Mouse (Mus musculus) left cerebral cortex, adult 2 months (tissue): ENCODE results near the gene Tex2. TPM values are rescaled to one million over a fixed set of nuclear protein-coding genes. Genes with fewer than 3 reads are reported as not detected.

Experiments
- DNase-seq, 2 experiments: peaks; one replicate each; pipeline ENCODE4 v3.0.0; 2021 to 2022; ENCODE audit warnings: low spot score in 2 of 2, mixed read lengths in 1 of 2; ENCODE audit errors: extremely low spot score in 1 of 2
- H3K27ac ChIP-seq: fragments of 200-600 bp; 2 replicates; pipeline ENCODE4 v1.8.1; 2022
- H3K4me3 ChIP-seq: fragments of 200-600 bp; 2 replicates; pipeline ENCODE4 v1.8.1; 2022
- CTCF ChIP-seq: fragments of 200-600 bp; IDR thresholded peaks from 2 replicates; pipeline ENCODE4 v1.8.1; 2022; ENCODE audit warnings: antibody characterized with exemption, mild to moderate bottlenecking, moderate library complexity
- intact Hi-C: fragments of 180-260 bp; cut with DNase I; formaldehyde crosslinking; loops from one replicate; pipeline ENCODE4 v1.15.1; 2025
- total RNA-seq, 2 experiments: library from RNA; stranded (reverse); gene quantifications; 2 replicates each; pipeline ENCODE4 v1.2.3; 2021

Gene Tex2
- total RNA-seq, 2 experiments from 2014 or later: 114 to 118 TPM

DNA sequence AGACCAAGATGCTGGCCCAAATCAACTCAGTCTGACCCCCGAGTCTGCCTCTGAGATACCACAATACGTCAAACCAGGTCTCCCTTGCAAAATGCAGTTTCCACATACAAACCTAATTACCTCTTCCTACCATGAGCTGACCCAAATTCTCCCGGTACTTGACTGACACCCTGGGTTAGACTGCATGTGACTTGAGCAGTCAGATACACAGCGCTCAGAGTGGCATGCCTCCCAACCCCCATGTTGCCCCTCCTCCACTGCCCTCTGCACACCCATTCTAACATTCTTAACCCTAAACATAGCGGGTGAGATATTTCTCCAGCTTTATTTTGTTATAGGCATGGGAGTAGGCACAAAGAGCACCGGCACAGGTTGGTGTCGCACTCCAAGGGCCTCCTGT lies 55.8 kb downstream of the Tex2 start:
- DNase-seq: no peak
- no peak for TF ChIP-seq CTCF
- Histone ChIP-seq H3K4me3 (no peak overlapping the region), H3K27ac (no peak overlapping the region)
- intact Hi-C loops: no loop called here

DNA sequence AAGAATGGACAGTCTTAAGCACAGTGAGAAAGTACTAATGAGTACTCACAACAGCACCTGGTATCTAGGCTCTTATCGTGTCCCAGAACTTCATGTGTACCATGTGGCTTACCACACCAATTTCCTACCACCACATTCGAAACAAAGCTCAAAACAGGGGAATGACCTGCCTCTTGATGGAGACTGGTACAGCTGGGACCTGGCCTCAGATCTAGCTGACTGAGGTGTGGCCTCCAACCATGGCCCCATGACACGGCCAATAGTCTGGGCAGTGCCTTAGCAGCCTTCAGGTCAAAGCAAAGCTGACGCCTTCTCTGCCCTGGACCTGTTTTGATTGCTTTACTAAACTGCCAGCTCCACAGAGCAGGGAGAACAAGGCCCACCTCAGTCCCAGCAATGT lies 56.5 kb downstream of the Tex2 start:
- H3K4me3 ChIP-seq: no peak overlapping the region
- no peak for TF ChIP-seq CTCF
- DNase-seq: no peak
- H3K27ac ChIP-seq: no peak overlapping the region
- intact Hi-C loops: no loop called here

DNA sequence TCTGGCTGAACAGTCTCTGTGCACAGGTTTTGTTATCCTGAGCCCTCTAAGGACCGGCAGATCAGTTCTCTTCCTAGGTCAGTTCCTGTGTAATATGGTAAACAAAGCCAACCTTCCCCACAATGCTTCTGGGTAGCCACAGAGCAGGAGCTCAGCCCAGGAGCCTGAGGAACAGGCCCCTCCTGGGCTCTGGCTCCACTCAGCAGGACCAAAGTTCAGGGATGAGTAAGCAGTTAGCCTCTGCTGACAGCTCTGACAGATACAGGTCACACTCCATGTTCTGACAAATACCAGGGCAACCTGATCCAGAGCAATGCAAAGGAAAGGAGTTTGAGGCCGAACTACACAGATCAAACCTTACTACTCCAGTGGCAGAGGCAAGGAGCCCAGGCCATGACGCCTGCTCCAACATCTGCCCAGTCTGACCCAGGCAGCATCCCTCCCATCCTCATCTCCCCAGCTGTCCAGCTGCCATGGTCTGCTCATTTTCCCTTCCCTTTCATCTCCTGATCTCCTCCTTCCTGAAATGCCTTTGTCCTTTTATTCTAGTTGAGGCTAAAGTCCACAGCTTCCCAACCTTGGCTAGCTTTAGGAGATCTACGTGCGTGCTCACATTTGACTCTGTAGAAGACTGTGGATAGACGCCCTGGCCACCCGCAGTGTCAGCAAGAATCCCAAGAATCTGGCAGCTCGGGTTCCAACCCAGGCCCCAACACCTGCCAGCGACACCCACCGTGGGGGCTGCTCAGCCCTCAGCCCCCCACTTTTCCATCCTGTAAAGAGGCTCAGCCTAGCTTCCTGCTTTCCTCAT lies 57.2 kb downstream of the Tex2 start:
- intact Hi-C loops: no loop called here
- TF ChIP-seq CTCF: no peak
- H3K4me3 ChIP-seq: no peak overlapping the region
- DNase-seq: no peak
- H3K27ac ChIP-seq: no peak overlapping the region

DNA sequence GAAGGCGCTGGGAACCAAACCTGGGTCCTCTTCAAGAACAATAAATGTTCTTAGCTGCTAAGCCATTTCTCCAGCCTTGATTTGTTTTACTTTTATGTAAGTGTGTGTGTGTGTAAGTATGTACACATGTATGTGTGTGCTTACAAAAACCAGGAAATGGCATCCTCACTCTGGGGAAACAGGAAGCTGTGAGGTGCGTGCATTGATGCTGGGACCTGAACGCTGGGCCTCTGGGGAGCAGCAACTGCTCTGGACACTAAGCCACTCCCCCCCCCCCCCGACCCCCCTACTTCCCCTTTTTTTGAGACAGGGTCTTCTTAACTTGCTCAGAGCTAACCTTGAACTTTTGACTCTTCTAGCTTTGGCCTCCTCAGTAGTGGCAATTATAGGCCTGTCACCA lies 62.8 kb downstream of the Tex2 start:
- TF ChIP-seq CTCF: no peak
- intact Hi-C loops: no loop called here
- no peak for DNase-seq
- Histone ChIP-seq H3K27ac (no peak overlapping the region), H3K4me3 (no peak overlapping the region)

DNA sequence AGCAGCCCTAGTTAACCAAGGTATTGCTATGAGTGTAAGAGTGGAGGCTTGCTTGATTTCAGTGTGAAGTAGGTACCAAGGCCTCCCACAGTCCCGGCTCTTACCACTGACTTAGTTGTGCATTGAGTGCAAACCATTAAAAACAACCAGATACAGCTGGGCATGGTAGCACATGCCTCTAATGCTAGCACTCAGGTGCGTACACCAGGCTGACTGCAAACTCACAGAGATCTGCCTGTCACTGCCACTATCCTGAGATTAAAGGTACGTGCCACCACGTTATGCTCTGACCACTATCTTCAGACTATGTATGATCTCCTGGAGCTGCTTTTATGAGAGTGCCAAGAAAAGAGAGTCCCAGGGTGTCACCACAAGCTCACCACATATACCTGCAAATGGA lies 67.1 kb downstream of the Tex2 start:
- no peak overlapping the region for H3K27ac ChIP-seq
- intact Hi-C loops: no loop called here
- TF ChIP-seq CTCF: no peak
- DNase-seq: no peak
- H3K4me3 ChIP-seq: no peak overlapping the region

DNA sequence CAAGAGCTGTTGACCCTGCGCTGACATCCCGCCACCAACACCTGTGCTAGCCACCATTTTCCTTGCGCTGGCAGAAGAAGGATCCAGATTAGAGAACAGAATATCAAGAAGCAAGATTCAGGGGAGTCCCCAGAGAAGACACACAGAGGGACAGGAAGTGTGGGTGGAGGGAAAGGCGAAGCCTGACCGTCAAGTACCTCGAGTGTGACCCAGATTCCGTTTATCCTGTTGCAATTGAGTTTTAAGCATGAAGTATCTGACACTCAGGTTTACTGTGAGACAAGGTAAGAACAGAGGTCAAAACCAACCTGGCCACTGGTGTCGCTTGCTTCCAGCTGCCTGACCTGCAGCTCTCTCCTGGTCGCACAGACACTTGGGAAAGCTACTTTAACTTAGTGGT lies 68.3 kb downstream of the Tex2 start:
- Histone ChIP-seq H3K4me3 (no peak overlapping the region), H3K27ac (no peak overlapping the region)
- no peak for TF ChIP-seq CTCF
- intact Hi-C loops: no loop called here
- DNase-seq: no peak

DNA sequence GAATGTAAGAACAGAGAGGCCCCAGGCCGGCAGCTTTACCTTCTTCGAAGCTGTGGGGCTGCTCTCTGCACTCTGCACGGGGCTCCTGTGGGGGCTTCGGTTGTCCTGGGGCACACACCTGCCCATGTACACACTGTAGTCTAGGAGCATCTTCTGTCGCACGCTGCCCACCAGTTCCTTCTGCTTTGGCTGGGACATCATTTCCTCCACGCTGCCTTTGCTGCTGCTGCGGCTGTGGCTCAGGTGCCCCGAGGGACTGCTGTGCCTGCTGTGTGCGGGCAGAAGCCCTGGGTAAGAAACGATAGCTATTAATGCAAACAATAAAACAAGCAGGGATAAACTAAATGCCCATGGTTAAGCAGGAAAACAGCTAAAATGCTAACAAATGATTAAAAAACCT lies 69.1 kb downstream of the Tex2 start:
- intact Hi-C loops: no loop called here
- TF ChIP-seq CTCF: no peak
- H3K27ac ChIP-seq: no peak overlapping the region
- H3K4me3 ChIP-seq: no peak overlapping the region
- DNase-seq: no peak

DNA sequence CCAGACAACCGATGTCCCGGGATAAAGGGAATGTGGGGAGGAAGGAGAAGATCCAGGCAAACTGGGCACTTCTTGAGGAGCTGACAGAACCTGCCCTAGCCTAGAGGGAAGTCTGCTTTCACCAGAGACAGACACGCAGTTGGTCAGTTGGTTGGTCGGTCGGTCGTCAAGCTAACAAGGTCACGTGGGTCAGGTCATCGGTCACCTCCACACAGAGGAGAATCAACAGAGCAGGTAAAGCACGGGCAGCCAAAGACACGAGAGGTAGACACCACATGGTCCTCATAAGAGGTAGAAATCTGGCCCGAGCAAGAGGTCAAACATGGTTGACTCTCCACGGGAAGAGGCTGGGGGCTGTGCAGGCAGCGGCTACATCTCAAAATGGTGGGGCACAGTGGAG lies 70.2 kb downstream of the Tex2 start:
- no peak for TF ChIP-seq CTCF
- H3K4me3 ChIP-seq: no peak overlapping the region

DNA sequence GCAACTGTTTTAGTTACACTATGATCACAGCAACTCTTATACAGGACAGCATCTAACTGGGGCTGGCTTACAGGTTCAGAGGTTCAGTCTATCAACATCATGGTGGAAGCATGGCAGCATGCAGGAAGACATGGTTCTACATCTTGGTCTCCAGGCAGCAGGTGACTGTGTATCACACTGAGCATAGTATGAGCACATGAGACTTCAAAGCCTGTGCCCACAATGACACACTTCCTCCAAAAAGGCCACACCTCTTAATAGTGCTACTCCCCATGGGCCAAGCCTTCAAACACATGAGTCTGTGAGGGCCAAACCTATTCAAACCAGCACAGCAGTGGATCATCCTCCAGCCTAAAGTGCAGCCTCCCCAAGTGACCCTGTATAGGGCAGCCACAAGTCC lies 70.8 kb downstream of the Tex2 start:
- intact Hi-C loops: no loop called here
- no peak for TF ChIP-seq CTCF

More for the DNA sequence above, 70.2 kb downstream of the Tex2 start:
- no peak overlapping the region for H3K27ac ChIP-seq
- intact Hi-C loops: no loop called here
- DNase-seq: no peak

DNA sequence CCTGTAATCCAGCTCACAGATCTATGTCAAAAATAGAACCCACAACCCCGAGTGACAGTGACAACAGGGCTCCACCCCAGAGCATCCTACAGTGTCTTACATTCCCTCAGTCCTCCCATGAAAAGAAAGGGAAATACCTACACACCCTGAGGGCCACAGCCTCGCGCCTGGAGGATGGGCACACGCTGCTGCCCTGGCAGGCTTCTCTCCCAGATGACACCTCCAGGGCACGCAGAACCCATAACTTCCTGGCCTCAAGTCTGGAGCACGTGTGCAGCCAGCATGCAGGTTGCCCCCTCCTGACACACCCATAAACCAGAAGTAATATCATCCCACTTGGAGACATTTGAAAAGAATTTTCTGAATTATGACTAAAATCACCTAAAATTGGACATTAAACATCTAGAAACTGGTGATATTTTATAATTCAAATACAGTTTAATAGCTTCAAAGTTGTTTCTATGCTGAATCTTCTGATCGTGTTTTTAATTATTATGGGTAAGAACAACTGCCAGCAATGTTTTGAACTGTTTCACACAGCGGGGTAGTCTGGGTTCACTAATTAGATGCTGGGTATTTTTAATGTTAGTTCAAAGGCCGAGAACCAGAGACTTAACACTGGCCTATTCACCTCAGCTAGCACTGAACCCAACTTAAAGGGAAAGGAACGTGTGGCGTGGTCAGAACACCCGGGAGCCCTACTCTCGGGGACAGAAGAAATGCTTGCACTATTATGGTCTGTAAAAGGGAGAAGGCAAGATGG lies 72.5 kb downstream of the Tex2 start:
- no peak for DNase-seq
- Histone ChIP-seq H3K27ac (no peak overlapping the region), H3K4me3 (no peak overlapping the region)
- intact Hi-C loops: no loop called here
- no peak for TF ChIP-seq CTCF

More for the DNA sequence above, 70.8 kb downstream of the Tex2 start:
- DNase-seq: no peak
- no peak overlapping the region for H3K27ac ChIP-seq
- no peak overlapping the region for H3K4me3 ChIP-seq

DNA sequence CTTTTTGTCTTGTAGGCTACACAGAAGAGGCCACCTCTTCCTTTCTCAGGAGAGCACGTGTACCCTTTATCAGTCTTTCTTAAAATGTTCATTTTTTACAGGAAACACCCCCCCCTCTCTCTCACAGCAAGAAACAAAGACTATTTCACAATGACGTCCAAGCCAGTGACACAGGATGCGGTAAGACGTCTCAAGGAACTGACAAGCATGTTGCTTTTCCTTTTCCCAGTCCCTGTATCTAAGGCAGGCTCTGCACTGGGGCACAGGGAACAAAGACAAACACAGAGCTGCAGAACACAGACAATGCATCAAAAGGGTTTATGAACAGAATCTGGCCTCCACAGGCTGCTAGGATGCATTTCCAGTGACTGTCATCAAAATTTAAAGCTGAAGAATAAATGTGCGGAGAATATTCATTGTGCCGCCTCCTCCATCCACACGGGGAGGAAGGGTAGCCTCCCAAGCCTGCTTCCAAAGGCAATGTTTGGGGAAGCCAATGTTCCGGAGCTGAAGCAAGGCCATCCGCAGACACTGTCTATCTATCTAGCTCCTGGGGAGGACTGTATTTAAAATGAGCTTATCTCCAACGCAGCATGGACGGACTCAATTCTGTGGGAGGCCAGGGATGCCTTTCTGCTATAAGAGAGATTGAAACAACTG lies 76.8 kb downstream of the Tex2 start:
- Histone ChIP-seq H3K4me3 (no peak overlapping the region), H3K27ac (peak overlapping the region; percentile 56)
- peak in 1 of 2 experiments; percentile 32 for DNase-seq
- intact Hi-C loops: no loop called here
- TF ChIP-seq CTCF: no peak

DNA sequence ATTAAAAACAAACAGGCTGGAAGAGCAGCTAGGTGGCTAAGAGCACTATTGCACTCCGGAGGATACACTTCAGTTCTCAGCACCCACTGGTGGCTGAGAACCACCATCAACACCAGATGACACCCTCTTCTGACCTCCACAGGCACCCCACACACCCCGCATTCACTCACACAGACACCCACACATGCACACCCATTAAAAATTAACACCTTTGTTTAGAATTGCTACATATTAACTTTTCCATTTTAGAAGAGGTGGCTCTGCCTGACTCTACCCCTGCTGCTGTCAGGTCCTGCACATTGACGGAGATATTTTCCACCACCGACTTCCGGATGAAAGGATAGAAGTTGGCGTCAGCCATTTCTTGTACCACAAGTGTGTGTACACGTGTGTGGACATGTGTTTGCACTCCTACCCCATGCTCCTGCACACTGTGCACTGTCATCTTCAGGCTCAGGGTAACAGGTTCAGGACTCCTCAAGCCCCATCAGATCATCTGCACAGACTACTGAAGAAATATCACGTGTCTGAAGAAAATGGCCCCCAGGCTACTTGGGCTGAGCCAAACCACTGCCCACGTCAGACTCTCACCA lies 77.5 kb downstream of the Tex2 start:
- H3K4me3 ChIP-seq: no peak overlapping the region
- TF ChIP-seq CTCF: no peak
- no peak for DNase-seq
- peak overlapping the region; percentile 56 for H3K27ac ChIP-seq
- intact Hi-C loops: no loop called here
